Mouse (Mus musculus) megakaryocyte, embryonic 14.5 days (primary cell): ENCODE measurements around the gene Hsd11b2.

Source experiments
- FLI1 ChIP-seq: IDR thresholded peaks from 2 replicates; pipeline ENCODE4 v1.6.1; 2012; ENCODE audit warnings: low read length, inconsistent platforms, mixed read lengths
- GATA1 ChIP-seq: IDR thresholded peaks from 3 replicates; pipeline ENCODE4 v1.6.1; 2012; ENCODE audit warnings: mixed read lengths, low read length, inconsistent platforms, borderline replicate concordance

- TF ChIP-seq FLI1 (no peak), GATA1 (no peak)
Observed at GRCm38 (mm10) chr8:105518436-105519313, at the start of gene Hsd11b2.
